Mouse (Mus musculus): ENCODE data around the gene Rdh19.
"Not testable (repeated sequence)": the region's sequence is repeated elsewhere in the genome, so short reads cannot be mapped to it uniquely, and the experiment has no call there.

The Rdh19 gene

GRCm38 (mm10) chr10:127849628-127850027 lies at the start of gene Rdh19:
Gene Rdh19, plus strand, starts transcription at chr10:127849928.
- DNase-seq (ENCODE audit: low spot score), result no peak

GRCm38 (mm10) chr10:127800891-127801290 lies 48.8 kb upstream of the Rdh19 start, which contains the start of gene Rdh16:
Gene Rdh16, plus strand, starts transcription at chr10:127801152.
- DNase-seq (ENCODE audit: low spot score), result no peak

GRCm38 (mm10) chr10:127801612-127802011 lies 48.1 kb upstream of the Rdh19 start:
- no peak for DNase-seq (ENCODE audit: low spot score)

DNA sequence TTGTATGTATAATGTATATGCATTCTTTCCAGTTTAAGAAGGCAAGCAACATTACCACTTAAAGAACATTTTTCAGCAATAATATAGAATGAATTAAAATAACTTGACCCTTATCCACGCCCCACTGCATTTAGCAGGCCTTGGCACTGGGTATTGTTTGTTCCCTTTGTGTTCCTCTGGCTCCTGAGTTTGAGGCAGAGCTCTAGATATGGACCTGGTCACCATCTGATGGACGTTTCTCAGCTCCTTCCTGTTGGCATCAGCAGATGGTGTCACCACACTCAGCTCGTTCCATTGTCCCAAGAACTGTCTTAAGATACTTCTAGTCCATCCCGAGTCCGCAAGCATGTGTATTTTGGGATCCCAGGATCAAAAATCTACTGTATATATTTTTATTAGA lies 47.5 kb upstream of the Rdh19 start:
- DNase-seq (ENCODE audit: low spot score), result no peak

DNA sequence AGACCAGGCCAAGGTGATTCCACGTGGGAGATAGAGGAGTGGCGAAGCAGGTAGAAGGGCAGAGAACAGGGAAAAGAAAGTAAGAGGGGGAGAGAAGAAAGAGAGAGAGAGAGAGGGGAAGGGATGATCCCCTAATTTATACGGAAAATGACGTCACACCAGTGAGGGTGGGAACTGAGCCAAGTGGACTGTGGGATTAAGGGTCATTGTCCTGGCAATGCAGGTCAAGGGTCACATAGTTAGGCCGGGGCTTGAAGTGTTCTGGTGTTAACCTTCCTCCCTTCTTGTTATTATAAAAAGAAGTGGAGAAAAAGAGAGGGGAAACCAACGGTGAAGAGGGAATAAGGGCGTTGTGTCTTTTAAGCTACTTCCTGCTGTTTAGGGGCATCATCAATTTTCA lies 45.3 kb upstream of the Rdh19 start:
- DNase-seq (ENCODE audit: low spot score), result no peak

DNA sequence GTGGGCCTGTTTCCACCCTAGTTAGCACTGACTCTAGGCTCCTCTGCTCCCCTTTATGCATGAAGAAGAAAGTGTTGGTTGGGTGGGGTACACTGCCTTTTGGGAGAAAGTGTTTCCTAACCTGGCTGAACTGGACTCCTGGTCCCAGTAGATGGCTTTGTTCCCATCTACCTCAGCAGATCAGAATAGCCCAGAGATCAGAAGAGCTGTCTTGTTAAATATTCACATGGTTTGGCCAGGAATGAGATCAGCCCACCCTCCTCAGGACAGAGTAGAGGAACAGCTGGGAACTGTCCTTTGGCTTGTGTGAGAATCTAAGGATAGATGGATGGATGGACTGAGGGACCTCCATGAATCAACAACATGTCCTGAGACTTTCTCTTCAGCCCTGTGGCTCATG lies 33.8 kb upstream of the Rdh19 start:
- no peak for DNase-seq (ENCODE audit: low spot score)

- not testable (repeated sequence) for DNase-seq (ENCODE audit: low spot score)
Measured at GRCm38 (mm10) chr10:127817268-127817910, 32.3 kb upstream of the Rdh19 start.

- DNase-seq (ENCODE audit: low spot score), result not testable (repeated sequence)
Measured at GRCm38 (mm10) chr10:127821806-127822205, 27.9 kb upstream of the Rdh19 start.

DNA sequence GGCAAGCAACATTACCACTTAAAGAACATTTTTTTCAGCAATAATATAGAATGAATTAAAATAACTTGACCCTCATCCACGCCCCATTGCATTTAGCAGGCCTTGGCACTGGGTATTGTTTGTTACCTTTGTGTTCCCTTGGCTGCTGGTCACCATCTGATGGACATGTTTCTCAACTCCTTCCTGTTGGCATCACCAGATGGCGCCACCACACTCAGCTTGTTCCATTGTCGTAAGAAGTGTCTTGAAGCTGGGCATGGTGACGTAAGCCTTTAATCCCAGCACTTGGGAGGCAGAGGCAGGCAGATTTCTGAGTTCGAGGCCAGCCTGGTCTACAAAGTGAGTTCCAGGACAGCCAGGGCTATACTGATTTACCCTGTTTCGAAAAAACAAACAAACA lies 24.3 kb upstream of the Rdh19 start:
- DNase-seq (ENCODE audit: low spot score), result no peak

DNA sequence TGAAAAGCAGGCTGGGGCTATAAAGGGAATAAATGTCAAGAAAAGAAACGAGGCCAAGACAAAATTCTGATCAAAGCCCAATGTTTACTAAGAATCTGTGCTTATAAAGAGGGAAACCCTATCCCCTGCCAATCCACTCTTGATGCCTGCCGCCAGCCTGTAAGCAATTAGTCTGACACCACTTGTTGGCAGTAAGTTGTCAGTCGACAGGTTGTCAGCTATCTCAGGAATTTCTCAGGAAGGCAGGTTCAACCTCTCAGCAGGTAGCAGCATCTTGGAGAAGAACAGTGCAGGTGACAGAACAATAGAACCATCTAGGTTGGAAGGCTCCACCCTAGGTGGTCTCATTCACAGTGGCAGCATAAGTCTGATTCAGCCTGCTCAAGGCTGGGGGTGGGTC lies 20.6 kb upstream of the Rdh19 start:
- no peak for DNase-seq (ENCODE audit: low spot score)

DNA sequence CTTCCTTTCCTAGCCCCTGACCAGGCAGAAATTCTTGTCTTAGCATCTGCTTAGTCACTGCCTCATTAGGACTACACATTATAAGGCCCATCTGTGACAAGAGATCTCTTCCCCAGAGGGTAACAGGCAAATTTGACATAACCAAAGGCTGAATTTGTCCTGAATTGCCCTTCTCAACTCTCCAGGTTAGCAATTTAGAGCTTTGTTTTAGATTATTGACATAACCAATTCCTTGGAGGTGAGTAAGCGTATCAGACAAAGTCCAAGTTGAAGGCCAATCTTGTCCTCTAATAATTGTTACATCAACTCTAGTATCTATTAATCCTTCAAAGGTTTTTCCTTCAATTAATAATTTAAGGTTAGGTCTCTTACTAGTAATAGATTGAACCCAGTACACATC lies 15.5 kb upstream of the Rdh19 start:
- not testable (repeated sequence) for DNase-seq (ENCODE audit: low spot score)

DNA sequence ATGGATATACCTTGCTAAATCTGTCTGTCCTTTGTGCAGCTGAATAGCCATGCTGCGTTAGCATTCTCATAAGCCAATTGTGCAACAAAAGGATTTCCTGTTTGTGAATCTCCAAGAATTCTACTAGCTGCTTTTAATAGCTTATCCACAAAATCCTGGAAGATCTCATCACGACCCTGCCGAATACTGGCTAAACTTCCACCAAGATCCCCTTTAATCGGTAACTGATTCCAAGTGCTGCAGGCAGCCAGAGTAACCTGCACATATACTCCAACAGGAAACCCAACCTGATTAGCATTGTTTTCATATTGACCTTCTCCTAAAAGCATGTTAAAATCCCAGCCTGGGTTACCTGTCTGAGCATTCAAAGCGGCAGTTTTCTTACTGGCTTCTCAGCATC lies 14.4 kb upstream of the Rdh19 start:
- no peak for DNase-seq (ENCODE audit: low spot score)

DNA sequence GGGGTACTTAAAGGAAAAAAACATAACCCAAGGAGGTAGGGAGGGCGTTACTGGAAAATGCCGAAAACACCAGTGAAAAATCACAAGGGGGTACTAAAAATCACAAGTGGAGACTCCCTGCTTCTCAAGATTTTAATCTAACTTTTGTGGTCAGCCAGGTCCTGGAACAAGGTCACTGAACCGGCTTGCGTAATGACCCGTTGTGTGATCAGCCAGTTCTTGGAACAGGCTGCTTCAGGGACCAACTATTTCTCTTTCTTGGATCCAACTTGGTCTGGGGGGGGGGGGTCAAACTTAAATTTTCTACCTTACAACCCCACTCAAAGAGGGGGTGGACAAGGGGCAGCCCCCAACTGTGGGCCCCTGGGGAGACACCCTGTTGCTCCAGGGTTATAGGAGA lies 11.9 kb upstream of the Rdh19 start:
- peak; percentile 1 for DNase-seq (ENCODE audit: low spot score)

DNA sequence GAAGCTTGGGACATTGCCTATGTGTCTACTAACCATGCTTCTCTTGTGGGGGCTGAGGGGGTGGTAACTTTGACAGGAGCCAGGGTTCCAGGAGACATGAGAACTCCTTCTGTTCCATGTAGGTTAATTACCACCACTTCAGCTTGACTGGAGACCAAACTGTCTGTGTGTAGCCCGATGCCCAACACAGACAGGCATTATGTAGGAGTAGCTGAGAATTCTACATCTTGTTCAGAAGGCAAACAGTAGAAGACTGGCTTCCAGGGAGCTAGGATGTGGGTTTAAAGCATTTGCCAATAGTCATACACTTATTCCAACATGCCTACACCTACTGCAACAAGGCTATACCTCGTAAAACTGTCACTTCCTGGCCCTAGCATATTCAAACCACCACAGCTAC lies 11.2 kb upstream of the Rdh19 start:
- no peak for DNase-seq (ENCODE audit: low spot score)

GRCm38 (mm10) chr10:127840776-127841175 lies 9.0 kb upstream of the Rdh19 start:
- DNase-seq (ENCODE audit: low spot score), result no peak

GRCm38 (mm10) chr10:127845945-127846344 lies 3.8 kb upstream of the Rdh19 start:
- not testable (repeated sequence) for DNase-seq (ENCODE audit: low spot score)

- DNase-seq (ENCODE audit: low spot score), result no peak
Measured at GRCm38 (mm10) chr10:127848089-127848488, 1.6 kb upstream of the Rdh19 start.

- DNase-seq (ENCODE audit: low spot score), result no peak
Measured at GRCm38 (mm10) chr10:127856376-127856775, 6.6 kb downstream of the Rdh19 start.

GRCm38 (mm10) chr10:127864931-127865330 lies 15.2 kb downstream of the Rdh19 start:
- no peak for DNase-seq (ENCODE audit: low spot score)

DNA sequence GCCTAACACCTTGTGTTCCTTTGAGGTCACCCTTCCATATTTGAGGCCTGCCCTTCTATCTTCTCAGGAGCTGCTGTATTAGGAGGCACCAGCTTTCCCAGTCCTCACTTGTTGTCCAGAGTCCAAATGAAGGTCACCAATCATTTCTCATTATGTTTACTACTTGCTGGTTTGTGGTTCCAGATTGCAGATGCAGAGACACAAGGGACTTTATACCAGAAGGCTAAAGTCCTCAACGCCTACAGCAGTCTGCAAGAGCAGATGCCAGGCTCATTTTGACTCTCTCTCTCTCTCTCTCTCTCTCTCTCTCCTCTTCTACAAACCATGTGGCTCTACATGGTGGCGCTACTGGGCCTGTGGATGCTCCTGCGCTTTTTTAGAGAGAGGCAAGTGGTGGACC lies 16.5 kb downstream of the Rdh19 start, which contains the start of gene Rdh16f2:
Gene Rdh16f2, plus strand, starts transcription at position 243 of the 400 bp plus-strand sequence.
- no peak for DNase-seq (ENCODE audit: low spot score)

GRCm38 (mm10) chr10:127872484-127872883 lies 22.8 kb downstream of the Rdh19 start:
- peak; percentile 14 for DNase-seq (ENCODE audit: low spot score)

- peak; percentile 39 for DNase-seq (ENCODE audit: low spot score)
Measured at GRCm38 (mm10) chr10:127877681-127878080, 28.0 kb downstream of the Rdh19 start.

DNA sequence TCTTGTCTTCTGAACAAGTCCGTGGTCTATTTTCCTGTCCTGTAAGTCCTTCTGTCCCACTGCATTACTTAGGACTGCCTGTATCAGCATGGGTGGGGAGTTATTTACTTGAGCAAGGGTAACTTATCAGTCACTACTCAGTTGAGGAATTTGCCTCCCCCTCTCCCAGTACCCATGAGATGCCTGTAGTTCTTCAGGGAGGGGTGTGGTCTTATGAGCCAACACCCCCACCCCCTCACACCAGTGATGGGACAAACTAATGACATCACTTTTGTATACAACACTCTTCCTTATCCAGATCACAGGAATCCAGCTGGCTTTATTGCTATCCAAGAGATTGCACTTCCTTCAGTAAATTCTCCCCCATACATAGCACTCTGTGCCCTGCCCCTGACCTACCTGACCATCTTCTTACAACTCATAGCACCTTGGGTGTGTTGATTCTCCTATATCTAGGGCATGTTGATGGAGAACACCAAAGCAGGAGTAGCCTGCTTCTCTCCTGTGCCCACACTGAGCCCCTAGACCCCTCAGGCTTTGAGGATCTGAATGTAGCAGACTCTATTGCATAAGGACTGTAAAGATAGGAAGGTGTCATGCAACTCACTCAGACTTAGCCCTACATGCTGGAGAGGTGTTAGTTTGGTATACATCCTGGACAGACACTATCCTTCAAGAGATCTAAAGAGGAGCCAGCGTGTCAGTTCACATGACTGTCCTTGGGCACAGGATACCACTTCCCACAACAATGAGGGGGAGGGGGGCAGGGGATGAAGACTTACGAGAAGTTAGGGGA lies 28.7 kb downstream of the Rdh19 start:
- DNase-seq (ENCODE audit: low spot score), result peak; percentile 9
